Mouse (Mus musculus): ENCODE measurements around the gene Tmem47. TPM values are rescaled to one million over a fixed set of nuclear protein-coding genes. Genes with fewer than 3 reads are reported as not detected.
A peak's percentile ranks its signal among the peaks of the same experiment; 100 is the strongest.

Gene Tmem47
- total RNA-seq (2022): 10 to 100 TPM; 28.0 to 29.7 (median 28.9) TPM

DNA sequence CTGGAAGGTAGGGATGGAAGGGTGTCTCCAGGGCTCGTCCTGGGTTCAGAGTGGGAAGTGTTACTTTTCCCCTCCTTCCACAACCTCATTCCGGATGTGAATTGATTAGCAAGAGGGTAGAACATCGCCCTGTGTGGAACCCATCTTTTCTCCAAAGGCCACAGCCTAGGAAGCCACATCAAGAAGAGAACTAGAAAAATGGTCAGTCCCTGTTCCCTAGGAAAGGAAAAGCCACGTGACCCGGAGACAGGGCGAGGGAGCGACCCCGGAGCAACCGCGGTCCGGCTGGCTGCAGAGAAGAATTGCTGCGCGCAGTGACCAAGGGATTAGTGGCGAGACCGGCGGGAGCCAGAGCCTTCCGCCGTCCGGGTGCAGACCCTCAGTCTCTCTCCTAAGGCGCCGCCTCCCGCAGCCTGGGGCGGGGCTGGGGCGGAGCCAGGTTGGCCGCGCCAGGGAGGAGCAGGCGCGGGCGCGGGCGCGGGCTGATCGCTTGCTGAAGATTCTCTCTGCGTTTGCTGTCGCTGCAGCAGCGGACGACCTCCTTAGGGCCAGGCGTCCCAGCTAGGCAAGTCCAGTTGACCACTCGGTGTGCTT, at the start of gene Tmem47:
TSS of gene Tmem47 (plus strand) at position 489 of the 594 bp plus-strand sequence.
- DNase-seq: peak; percentile 52

GRCm38 (mm10) chrX:81070804-81071461, 435 bp downstream of the Tmem47 start:
- DNase-seq: no peak

- DNase-seq: no peak
These were observed 1.5 kb downstream of the Tmem47 start for GRCm38 (mm10) chrX:81071746-81072640.

DNA sequence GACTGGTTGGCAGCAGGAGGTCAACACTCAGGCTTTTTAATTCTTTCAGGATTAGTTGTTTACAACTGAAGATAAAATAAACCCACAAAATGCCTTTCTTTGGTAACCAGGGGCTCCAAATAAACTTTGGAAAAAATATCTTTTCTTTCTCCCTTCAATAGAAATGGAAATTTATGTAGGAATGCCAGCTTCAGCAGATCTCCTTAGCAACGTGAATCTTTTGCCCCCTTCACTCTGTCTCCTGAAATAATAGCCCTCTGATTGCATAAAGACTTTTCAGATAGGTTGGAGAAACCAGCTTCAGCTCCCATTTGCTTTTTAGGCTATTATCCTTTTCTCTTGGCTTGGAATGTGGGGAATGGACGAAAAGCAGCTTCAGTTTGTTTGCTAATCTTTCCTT, 2.2 kb downstream of the Tmem47 start:
- DNase-seq: no peak

- DNase-seq: no peak
These were observed 3.3 kb downstream of the Tmem47 start for GRCm38 (mm10) chrX:81073834-81074233.

DNA sequence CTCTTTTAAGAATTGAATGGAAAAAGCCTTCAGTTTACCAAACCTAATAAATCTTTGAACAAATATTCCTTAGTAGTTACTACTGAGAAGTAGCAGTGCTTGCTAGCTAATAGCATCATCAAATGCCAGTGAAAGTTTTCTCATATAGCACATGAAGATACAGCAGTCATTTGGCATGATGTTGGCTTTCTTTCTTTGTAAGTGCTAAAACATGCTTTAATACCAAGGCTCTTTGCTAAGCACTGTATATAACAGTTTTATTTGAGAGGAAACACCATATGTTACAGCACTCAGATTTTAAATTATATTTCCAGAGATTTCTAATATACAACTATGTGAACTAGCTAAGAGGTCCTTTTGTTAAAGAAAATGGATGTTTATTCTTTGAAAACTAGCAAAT, 8.0 kb downstream of the Tmem47 start:
- no peak for DNase-seq

DNA sequence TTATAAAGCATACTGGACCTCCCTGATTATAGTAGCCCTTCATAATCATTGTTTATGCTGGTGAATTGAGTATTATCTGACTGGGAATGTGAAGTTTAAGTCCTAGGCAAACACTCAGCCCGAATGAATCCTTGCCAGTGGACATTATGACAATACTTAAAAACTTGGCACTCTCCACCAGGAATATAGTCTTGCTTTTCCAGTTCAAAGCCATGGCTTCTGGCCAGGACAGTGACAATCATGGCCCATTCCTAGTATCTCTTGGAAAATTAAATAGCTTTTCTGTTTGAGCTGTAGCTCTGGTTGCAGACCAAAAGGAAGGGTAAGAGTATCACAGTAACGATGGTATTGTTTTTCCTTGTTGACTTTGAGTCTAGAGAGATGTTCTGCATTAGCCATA, 10.5 kb downstream of the Tmem47 start:
- DNase-seq: no peak

GRCm38 (mm10) chrX:81085025-81085752, 14.7 kb downstream of the Tmem47 start:
- DNase-seq: no peak

GRCm38 (mm10) chrX:81147416-81147815, 76.9 kb downstream of the Tmem47 start:
- no peak for DNase-seq

Measured in adrenal gland, adult 8-10 months (tissue).